Mouse (Mus musculus) urinary bladder, postnatal 25 days (tissue): ENCODE measurements at regions not wholly inside any gene's neighbourhood (a gene's known extent, or its start where the extent isn't known, plus 50 kb on each side); places are given as distances from the start of the nearest gene placed in this dataset.

Experiments
- DNase-seq: peaks from one replicate; pipeline ENCODE4 v3.0.0; 2022; ENCODE audit warnings: low spot score

DNA sequence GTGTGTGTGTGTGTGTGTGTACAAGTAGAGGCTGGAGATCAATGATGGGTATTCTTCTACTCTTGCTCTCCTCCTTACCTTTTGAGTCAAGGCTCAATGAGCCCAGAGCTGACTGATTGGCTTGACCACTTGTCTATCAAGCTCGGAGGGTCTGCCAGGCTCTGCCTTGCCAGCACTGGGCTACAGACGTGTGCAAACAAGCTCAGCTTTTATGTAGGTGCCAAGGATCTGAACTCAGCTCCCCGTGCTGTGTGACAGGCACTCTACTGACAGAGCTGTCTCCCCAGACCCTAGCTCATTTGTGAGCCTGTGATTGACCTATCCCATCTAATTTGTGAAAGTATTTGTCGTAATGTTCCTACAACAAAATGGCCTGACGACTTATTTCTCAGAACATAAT, 54.2 kb upstream of the Cdc42bpa start:
- DNase-seq, result peak; percentile 1

DNA sequence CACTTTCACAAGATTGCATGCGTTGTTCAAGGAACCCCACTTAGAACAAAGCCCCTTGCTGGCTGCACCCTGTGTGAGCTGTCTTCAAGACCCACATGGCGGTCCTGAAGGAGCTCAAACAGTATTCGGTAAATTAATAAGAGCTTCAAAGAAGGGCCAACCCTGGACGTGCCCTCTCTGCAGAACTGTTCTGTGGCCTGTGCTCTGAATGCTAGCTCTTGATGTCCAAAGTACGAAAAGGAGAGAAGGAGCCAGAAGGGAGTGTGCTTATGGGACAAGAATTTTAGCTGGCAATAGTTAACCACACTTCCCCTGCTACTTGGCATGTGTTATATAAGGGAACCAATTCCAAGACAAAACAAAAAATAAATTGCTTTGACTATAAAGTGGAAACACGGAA, 67.6 kb upstream of the Cdc42bpa start:
- peak; percentile 1 for DNase-seq

DNA sequence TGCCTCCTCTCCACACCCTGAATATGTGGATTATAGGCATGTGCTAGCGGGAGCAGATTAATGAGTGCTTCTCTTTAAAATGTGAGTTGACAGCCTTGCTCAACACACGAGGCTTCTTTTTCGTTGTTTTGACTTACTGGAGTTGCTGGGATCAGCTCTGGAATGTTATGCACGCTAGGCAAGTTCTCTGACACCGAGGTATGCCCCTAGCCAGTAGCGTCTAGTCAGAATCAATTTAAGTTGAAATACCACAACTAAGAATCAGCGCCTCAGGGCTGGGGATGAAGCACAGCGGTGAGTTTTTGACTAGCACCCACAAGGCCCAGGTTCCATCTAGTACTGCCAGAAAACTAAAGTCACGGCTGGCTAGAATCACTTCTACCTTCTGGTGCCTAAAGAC, 72.4 kb upstream of the Cdc42bpa start:
- DNase-seq, result no peak

DNA sequence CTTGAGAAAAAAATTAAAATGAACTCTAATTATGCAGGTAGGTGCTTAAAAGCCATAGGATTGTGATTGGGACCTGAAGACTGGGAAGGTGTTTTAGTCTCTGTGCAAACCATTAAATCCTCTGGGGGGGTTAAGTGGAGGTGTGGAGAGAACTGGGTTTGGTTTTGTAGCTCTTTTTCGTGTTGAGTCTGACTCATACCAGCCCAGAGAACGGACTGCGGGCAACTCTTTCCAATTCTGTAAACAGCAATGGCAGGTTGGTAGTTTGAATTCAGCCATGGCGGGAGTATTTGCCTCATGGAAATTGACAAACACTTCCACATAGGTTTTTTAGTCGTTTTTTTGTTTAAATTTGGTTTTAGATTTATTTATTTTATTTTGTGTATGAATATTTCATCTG, 77.7 kb upstream of the Ahctf1 start:
- DNase-seq, result peak; percentile 0

DNA sequence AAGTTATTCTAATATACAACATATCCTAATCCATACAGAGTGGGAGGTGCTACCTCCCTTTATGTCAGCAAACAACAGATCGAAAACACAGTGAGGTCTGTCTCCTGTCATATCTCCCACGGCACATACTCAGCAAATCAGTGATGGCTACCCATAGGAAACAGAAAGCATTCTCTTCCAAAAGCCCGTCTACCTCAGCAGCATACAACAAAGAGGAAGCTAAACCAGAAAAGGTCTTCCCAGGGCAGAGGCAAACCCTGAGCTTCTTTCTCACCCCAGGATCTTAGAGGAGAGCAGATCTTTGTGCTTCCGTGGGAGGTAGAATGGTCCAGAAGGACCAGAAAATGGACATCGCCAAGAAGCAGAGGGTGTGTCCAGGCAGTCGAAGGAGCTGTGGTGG, 74.4 kb upstream of the Ahctf1 start:
- DNase-seq, result no peak

DNA sequence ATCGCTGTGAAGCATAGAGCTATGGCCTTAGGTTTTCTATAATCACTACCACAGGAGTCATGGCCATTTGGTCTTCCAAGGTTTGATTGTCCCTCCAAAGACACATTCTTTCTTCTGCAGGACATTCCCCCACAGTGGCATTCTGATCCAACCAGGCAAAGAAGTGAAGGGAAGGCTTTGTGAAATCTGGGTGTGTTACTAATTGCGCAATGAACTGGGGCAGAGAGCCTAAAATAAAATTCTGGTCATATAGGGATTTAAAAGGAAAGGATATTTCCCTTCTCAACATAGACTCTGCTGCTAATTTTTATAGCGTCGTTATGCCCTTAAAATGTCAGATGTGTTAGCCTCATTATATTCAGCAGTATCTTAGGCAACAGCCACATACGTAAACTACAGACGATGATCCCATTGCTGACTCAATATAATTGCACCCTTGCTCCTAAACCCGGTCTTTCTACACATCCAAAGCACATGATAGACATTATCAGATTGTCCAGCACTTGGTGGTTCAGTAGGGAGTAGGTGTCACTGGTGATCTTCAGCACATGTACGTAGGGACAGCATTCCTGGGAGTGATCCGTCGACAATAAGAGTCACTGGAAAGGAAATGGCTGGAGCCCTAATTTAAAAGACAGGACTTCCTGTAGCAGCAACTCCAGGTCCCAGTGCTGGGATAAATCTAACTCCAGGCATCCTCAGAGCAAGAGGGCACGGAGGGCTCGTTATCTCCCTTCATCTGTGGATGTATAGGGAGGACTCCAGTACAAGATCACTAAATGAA, 70.5 kb upstream of the Ahctf1 start:
- DNase-seq, result no peak

DNA sequence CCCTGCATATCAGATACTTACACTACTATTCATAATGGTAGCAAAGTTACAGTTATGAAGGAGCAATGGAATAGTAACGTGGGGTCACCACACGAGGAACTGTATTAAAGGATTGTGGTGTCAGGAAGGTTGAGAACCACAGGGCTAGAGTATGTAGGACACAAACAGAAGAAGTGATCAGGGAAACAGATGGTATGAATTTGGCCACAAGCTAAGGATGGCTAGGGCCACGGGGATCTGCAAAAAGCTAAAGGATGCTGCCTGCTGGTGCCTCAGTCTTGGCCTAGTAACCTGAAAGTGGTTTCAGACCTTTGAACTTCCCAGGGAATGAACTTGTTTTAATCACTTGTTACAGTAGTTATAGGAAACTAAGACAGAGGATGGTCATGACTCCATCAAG, 68.5 kb upstream of the Ahctf1 start:
- DNase-seq, result no peak

DNA sequence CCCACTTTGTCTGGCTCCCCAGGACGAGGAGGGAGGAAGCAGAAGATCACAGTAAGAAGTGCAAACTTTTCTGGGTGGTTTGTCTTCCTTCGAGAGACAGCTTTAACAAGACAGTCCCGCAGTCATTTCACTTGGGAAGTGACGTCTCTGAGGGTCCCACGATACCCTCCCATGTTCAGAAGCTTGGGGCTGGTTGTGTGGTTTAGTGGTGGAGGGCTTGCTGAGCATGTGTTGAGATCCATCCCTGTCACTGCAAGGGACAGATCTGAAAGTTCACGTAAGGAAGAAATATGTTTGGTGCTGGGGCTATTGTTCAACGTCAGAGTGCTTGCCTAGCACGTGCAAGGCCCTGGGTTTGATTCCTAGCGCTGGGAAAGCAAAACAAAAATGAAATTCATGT, 65.2 kb upstream of the Ahctf1 start:
- no peak for DNase-seq

DNA sequence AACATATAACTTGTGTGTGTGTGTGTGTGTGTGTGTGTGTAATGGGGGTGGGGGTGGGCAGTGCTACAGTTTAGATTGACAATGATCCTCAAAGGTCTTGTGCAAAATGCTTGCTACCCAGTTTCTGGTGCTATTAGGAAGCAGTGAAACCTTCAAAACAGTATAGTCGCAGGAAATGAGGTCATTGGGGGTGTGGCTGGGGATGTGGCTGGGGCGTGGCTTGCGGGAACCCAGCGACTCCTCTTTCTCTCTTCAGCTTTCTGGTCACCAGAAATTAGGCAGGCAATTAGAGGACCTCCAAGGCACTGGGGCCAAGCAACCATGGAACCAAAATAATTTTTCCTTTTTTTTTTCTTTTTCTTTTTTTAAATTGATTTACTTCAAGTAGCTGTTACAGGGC, 64.0 kb upstream of the Ahctf1 start:
- DNase-seq, result no peak

DNA sequence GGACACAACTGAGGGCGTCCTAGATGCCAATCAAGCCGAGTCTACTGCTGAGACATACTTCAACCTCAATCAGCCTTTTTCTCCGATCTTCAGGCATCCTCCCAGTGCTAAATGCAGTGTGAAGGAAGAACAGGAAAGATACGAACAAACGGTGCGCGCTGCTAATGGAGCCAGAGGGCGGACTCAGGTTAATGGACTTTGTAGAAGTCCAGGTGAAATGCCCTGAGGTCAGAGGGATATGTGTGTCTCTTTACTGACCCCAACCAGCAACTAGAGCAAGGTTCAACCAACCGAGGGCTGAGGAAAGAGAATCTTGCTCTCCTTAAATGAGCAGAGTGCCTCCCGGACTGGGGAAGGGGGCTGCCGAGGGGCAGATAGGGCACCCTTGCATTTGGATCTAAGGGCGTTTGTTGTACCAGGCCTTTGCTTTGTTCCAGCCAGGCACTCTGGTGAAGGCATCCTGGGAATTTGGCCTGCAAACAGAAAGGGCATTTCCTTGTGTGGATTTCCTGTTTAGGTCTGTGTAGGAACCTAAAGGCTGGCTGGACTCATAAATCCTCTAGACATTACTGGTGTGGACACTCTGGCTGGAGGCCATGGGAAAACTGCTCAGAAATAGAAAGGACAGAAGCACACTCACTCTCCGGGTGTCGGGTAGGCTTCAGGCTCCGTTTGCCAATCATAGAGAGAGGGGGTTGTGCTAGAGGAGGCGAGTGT, 62.7 kb upstream of the Ahctf1 start:
- DNase-seq, result no peak

DNA sequence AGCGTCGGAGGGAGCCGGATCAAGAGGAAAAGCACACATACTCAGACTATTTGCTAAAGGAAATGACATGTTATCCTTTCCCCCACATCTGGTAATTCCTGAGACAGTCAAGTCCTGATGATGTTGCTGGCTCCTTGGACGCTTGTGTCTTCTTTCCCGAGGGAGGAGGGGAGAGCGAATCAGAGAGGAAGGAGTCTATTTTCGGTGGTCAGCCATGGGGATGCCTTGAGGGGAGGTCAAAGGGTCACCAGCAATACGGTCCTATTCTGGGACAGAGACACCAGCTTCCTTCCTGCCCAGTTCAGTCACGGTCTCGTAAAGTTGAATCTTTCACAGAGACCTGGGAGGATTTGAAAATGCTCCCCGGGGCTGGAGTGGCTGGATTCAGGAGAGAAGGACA, 62.1 kb upstream of the Ahctf1 start:
- no peak for DNase-seq

DNA sequence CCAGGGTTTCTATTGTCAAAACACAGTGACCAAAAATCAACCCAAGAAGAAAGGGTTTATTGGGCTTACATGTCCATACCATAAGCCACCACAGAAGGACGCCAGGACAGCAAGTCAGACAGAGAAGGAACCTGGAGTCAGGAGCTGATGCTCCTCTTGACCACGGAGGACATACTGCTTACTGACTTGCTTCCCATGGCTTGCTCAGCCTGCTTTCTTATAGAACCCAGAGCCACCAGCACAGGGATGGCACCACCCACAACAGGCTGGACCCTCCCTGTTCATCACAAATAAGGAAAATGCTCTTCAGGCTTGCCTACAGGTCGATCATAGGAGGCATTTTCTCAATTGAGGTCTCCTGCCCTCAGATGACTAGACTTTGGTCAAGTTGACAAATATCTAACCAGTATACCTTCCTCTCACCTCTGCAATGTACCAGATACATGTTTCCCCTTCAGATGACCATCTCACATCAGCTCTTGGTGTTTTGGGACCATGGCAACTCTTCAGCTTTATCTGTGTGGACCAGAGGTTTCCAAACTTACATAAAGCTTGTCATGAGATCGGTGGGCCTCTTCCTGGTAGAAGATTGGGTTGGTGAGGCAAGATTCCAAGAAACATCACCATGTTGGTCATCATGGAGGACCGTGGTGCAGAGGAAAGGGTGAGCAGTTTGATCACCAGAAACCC, 61.2 kb upstream of the Ahctf1 start:
- DNase-seq, result no peak

DNA sequence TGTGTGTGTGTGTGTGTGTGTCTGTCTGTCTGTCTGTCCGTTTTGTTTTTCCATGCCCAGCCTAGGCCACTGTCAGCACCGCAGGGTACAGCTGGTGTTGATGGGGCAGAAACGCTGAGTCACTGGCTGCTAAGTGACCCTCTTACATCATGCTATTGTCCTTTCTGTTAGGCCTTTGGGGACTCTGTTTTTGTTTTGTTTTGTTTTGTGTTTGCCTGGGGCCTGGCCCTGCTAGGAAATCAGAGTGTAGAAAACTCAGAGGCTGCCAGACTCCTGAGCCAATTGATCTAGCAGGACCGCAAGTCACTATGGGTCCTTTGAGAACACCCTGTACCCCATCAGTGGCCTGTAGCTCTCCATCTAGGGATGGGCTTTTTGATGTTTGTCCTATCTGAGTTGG, 59.9 kb upstream of the Ahctf1 start:
- DNase-seq, result no peak

DNA sequence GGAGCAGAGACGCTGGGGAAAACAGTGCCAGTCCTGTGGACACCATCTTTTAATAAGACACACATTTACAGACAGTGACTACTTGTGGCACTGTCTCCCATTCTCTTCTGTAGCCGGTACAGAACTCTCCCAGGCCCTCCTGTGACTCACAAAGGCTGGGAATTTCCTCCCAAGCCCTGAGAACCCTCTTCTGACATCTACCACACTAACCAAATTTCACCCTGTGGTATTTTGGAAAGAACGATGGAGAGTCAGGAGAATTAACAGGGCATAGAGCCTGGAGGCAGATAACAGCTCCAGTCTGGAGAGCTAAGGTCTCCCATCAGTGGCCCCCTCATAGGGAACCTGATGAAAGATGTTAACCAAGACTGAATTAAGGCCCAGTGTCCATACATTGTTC, 59.5 kb upstream of the Ahctf1 start:
- DNase-seq, result no peak

DNA sequence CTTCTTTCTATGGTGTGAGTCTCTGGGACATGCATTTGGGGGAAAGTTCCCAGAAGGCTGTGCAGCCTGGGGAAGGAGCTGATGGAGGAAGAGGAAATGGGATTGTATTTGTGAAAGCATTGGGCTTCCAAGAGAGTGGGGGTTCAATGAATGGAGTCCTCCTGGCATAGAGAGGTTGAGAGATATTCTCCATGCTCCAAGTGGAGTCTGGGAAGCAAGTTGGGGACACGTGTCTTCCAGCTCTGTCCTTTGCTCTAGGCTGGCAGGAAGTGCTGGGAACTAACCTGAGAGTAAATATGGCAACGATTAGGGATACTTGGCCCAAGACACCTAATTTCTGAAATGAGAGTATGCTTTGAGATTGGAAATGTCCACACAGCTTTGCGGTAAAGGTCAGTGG, 58.3 kb upstream of the Ahctf1 start:
- DNase-seq, result no peak

DNA sequence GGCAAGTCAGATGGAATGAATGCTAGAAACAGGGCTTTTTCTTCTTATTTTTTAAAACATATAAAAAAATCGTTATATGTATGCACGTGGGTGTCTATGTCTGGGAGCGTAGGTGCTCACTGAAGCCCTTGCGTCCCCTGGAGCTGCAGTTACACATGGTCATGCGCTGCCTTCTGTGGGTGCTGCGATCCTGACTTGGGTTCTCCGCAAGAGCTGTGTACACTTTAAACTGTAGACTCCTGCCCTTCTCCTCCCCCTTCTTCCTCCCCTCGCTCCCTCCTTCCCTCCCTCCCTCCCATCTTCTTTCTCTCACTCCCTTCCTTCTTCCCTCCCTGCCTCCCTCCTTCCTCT, 56.0 kb upstream of the Ahctf1 start:
- no peak for DNase-seq

DNA sequence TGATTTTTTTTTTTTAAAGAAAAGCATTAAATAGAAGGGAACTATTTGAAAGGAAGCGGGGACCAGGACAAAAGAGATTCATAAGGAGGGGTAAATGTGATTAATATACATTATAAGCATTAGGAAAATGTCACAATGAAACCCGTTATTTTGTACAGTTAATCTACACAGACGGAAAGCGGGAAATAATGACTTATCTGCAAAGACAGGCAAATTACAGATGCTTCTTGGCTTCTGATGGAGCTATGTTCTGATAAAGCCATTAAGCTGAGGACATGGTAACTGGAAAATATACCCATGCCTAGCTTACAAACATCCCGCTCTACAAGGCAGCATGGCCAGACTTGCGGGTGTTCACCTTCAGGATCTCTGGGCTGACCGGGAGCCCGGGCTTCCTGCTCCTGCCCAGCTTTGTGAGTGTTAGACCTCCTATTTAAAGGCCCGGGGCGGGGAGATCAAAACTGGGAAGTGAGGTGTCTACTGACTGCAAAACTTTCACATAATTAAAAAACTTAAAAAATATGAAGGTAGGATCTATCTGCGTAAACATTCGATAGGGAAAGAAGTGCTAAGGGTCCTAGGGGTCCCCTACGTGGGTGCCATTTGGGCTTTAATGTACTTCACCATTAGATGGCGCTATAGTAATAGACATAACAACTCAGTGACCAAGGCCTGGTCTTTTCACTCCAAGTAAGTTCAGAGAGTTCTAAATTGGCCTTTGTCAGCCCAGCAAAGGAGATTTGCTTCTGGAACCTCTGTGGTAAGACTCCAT, 55.5 kb upstream of the Ahctf1 start:
- no peak for DNase-seq

DNA sequence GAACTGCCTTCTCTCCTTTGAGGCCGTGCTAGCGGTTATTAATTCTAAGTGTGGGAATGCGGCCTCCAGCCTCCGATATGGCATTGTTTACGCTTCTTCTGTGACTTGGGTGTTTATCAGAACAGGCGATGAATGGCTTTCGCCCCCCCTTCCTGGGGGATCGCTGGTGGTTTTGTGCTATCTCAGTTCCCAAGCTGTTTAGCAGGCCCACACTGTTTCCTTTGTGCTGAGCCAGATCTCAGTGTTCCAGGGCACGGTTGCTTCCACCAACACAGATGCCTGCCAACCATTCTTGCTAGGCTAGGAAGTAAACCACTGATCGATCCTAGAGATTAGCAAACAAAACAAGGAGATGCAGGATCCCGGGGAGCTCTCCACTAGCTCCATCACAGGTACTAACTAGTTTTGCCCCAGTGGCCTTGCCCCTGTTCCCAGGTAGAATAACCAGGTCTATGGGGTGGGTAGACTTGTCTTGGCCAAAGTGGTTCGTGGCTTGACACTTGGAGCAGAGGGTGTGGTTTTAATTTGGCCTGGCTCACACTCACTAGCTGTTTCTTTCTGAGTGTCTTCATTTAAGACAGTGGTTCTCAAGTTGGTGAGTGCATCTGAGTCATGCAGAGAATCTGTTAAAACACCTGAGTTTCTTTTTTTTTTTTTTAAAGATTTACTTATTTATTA, 50.9 kb upstream of the Ahctf1 start:
- DNase-seq, result no peak
